Mouse (Mus musculus) kidney, adult 2 months (tissue): ENCODE data around the gene Grip1.
A peak's percentile ranks its signal among the peaks of the same experiment; 100 is the strongest.

Source experiments
- CTCF ChIP-seq: fragments of 200-500 bp; conservative IDR thresholded peaks from 2 replicates; pipeline ENCODE4 v1.5.1; 2011; ENCODE audit warnings: low read depth, mild to moderate bottlenecking, control low read depth, low read length, moderate library complexity, mixed read lengths; ENCODE audit not compliant: insufficient read depth, insufficient read length
- POLR2A ChIP-seq: fragments of 200-500 bp; IDR thresholded peaks from one replicate; pipeline ENCODE4 v1.6.1; 2011; ENCODE audit warnings: low read depth, low read length, control low read depth

DNA sequence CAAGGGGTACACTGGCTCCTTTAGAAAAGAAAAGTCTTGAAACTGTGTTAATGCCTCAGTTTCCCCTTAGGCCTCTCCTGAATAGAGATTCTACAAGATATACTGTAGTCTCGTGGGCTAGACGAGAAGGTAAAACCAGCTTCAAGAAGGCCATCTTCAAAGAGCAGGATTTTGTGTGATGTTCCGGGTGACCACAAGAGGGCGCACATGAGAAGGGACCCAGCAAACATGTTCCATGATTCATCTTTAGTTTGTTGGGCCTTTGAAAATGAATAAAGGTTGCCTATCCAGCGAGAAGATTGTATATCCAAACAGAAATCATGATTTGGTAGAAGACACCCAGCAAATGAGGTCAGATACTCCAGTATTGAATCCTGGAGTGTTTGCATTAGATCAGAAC, 610.8 kb downstream of the Grip1 start:
- TF ChIP-seq CTCF (peak; percentile 85), POLR2A (no peak)
